Mouse (Mus musculus): ENCODE results near the gene Dgat2. TPM values are rescaled to one million over a fixed set of nuclear protein-coding genes. Genes with fewer than 3 reads are reported as not detected.
A peak's percentile ranks its signal among the peaks of the same experiment; 100 is the strongest.

The Dgat2 gene
- polyA plus RNA-seq, 1 experiment = 2.1 TPM

DNA sequence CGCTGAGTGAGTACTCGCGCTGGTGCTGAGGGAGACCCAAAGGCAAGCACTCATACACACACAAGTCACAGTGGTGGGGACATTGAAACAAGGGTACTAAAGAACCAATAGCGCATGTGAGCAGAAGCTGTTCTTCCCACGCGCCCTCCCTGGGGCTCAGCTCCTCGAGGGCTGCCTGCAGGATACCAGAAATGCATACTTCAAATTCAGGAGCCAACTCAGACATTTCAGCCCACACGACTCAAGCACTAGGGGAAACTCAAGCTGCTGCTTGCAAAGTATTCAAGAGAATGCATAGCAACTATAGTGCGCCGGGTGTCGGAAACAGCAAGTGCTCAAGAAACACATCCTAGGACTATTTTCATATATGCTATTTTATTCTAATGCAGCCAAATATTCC lies 37.9 kb downstream of the Dgat2 start:
- H3K27ac ChIP-seq (ENCODE audit: insufficient read depth, low read length) = no peak overlapping the region
- H3K4me3 ChIP-seq (ENCODE audit: low read depth, low read length) = no peak overlapping the region
- no peaks in the 10 kb centered on the region for H3K4me1 ChIP-seq (ENCODE audit: control insufficient read depth, insufficient read depth, low read length)
- no peaks in the 10 kb centered on the region for H3K9me3 ChIP-seq (replicated peaks; ENCODE audit: control insufficient read depth, insufficient read depth, low read length, poor library complexity, severe bottlenecking)
- no peak overlapping the region for H3K9ac ChIP-seq (ENCODE audit: low read depth, poor library complexity, severe bottlenecking)
- no peaks in the 10 kb centered on the region for H3K36me3 ChIP-seq (ENCODE audit: control insufficient read depth, insufficient read depth, low read length, poor library complexity, severe bottlenecking)
- no peaks in the 10 kb centered on the region for H3K27me3 ChIP-seq (ENCODE audit: control insufficient read depth, insufficient read depth, low read length, poor library complexity, severe bottlenecking)
- TF ChIP-seq EP300 (IDR thresholded peaks at IDR 0.05; ENCODE audit: insufficient read depth, low read depth, low read length) (no peak), POLR2A (IDR thresholded peaks at IDR 0.05; ENCODE audit: insufficient read depth, low read length) (no peak), CTCF (IDR thresholded peaks at IDR 0.05; ENCODE audit: low read depth, low read length) (no peak)

- no peak overlapping the region for H3K4me3 ChIP-seq (ENCODE audit: low read depth, low read length)
- H3K27me3 ChIP-seq (ENCODE audit: control insufficient read depth, insufficient read depth, low read length, poor library complexity, severe bottlenecking) = no peaks in the 10 kb centered on the region
- H3K36me3 ChIP-seq (ENCODE audit: control insufficient read depth, insufficient read depth, low read length, poor library complexity, severe bottlenecking) = no peaks in the 10 kb centered on the region
- H3K27ac ChIP-seq (ENCODE audit: insufficient read depth, low read length) = no peak overlapping the region
- H3K4me1 ChIP-seq (ENCODE audit: control insufficient read depth, insufficient read depth, low read length) = no peaks in the 10 kb centered on the region
- no peaks in the 10 kb centered on the region for H3K9me3 ChIP-seq (replicated peaks; ENCODE audit: control insufficient read depth, insufficient read depth, low read length, poor library complexity, severe bottlenecking)
- H3K9ac ChIP-seq (ENCODE audit: low read depth, poor library complexity, severe bottlenecking) = no peak overlapping the region
- TF ChIP-seq CTCF (IDR thresholded peaks at IDR 0.05; ENCODE audit: low read depth, low read length) = no peak
- no peak for TF ChIP-seq EP300 (IDR thresholded peaks at IDR 0.05; ENCODE audit: insufficient read depth, low read depth, low read length)
- no peak for TF ChIP-seq POLR2A (IDR thresholded peaks at IDR 0.05; ENCODE audit: insufficient read depth, low read length)
Observed at GRCm38 (mm10) chr7:99143244-99143643, 39.3 kb downstream of the Dgat2 start.

DNA sequence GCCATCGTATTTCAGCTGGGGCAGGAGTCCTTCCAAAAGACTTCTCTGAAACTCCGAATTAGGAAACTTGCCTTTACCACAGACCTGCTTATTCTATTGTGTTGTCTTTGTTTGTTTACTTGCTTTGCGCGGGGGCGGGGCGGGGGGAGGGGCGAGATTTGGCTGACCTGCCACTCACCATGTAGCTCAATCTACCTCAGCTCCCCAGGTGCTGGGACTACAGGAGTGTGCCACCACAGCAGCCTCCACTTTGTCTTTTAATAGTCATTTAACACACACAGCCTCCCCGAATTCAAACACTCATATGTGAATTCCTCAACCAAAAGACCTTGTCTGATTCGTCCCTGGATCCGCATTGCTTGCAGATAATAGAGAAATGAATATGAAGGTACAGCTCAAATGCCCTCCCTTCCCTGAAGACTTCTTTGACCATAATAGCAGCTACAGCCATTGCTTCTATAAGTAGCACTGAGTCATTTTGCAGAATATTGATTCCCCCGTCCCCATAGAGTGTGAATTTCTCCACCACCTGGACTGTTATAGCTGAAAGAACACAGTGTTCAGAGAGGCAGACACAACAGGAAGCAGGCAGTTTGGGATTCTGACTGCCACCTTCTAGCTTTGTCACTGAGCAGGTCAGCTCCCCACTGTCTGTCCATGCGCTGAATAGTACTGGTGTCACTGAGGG lies 40.5 kb downstream of the Dgat2 start:
- TF ChIP-seq CTCF (IDR thresholded peaks at IDR 0.05; ENCODE audit: low read depth, low read length) = no peak
- no peak for TF ChIP-seq EP300 (IDR thresholded peaks at IDR 0.05; ENCODE audit: insufficient read depth, low read depth, low read length)
- TF ChIP-seq POLR2A (IDR thresholded peaks at IDR 0.05; ENCODE audit: insufficient read depth, low read length) = no peak
- Histone ChIP-seq H3K4me3 (ENCODE audit: low read depth, low read length) (peak overlapping the region; percentile 61), H3K27ac (ENCODE audit: insufficient read depth, low read length) (no peak overlapping the region), H3K27me3 (ENCODE audit: control insufficient read depth, insufficient read depth, low read length, poor library complexity, severe bottlenecking) (no peaks in the 10 kb centered on the region), H3K9me3 (replicated peaks; ENCODE audit: control insufficient read depth, insufficient read depth, low read length, poor library complexity, severe bottlenecking) (no peaks in the 10 kb centered on the region), H3K4me1 (ENCODE audit: control insufficient read depth, insufficient read depth, low read length) (no peaks in the 10 kb centered on the region), H3K36me3 (ENCODE audit: control insufficient read depth, insufficient read depth, low read length, poor library complexity, severe bottlenecking) (no peaks in the 10 kb centered on the region), H3K9ac (ENCODE audit: low read depth, poor library complexity, severe bottlenecking) (0 out of 2 replicates have a peak overlapping the region, but pooled peaks have one; percentile 8)

- TF ChIP-seq EP300 (IDR thresholded peaks at IDR 0.05; ENCODE audit: insufficient read depth, low read depth, low read length) = 0 out of 2 replicates have a peak, but pooled peaks have one; percentile 44
- TF ChIP-seq CTCF (IDR thresholded peaks at IDR 0.05; ENCODE audit: low read depth, low read length) = no peak
- H3K9me3 ChIP-seq (replicated peaks; ENCODE audit: control insufficient read depth, insufficient read depth, low read length, poor library complexity, severe bottlenecking) = no peaks in the 10 kb centered on the region
- H3K27me3 ChIP-seq (ENCODE audit: control insufficient read depth, insufficient read depth, low read length, poor library complexity, severe bottlenecking) = no peaks in the 10 kb centered on the region
- H3K4me1 ChIP-seq (ENCODE audit: control insufficient read depth, insufficient read depth, low read length) = no peaks in the 10 kb centered on the region
- peak within 1 kb of the TSS; percentile 81 for H3K9ac ChIP-seq (ENCODE audit: low read depth, poor library complexity, severe bottlenecking)
- H3K36me3 ChIP-seq (ENCODE audit: control insufficient read depth, insufficient read depth, low read length, poor library complexity, severe bottlenecking) = no peaks in the 10 kb centered on the region
- peak within 1 kb of the TSS; percentile 93 for H3K4me3 ChIP-seq (ENCODE audit: low read depth, low read length)
- H3K27ac ChIP-seq (ENCODE audit: insufficient read depth, low read length) = no peak within 1 kb of the TSS
Observed at GRCm38 (mm10) chr7:99140984-99141918, 41.3 kb downstream of the Dgat2 start, which contains the start of gene Uvrag. Gene Uvrag, minus strand, starts transcription at chr7:99141141.

GRCm38 (mm10) chr7:99140511-99140910 lies 42.0 kb downstream of the Dgat2 start:
- no peak overlapping the region for H3K27ac ChIP-seq (ENCODE audit: insufficient read depth, low read length)
- H3K9ac ChIP-seq (ENCODE audit: low read depth, poor library complexity, severe bottlenecking) = peak overlapping the region; percentile 81
- peak overlapping the region; percentile 93 for H3K4me3 ChIP-seq (ENCODE audit: low read depth, low read length)
- H3K27me3 ChIP-seq (ENCODE audit: control insufficient read depth, insufficient read depth, low read length, poor library complexity, severe bottlenecking) = no peaks in the 10 kb centered on the region
- no peaks in the 10 kb centered on the region for H3K4me1 ChIP-seq (ENCODE audit: control insufficient read depth, insufficient read depth, low read length)
- no peaks in the 10 kb centered on the region for H3K36me3 ChIP-seq (ENCODE audit: control insufficient read depth, insufficient read depth, low read length, poor library complexity, severe bottlenecking)
- TF ChIP-seq CTCF (IDR thresholded peaks at IDR 0.05; ENCODE audit: low read depth, low read length) (no peak), POLR2A (IDR thresholded peaks at IDR 0.05; ENCODE audit: insufficient read depth, low read length) (no peak), EP300 (IDR thresholded peaks at IDR 0.05; ENCODE audit: insufficient read depth, low read depth, low read length) (no peak)
- H3K9me3 ChIP-seq (replicated peaks; ENCODE audit: control insufficient read depth, insufficient read depth, low read length, poor library complexity, severe bottlenecking) = no peaks in the 10 kb centered on the region

Data from ES-Bruce4 (cell line).